Mouse (Mus musculus) T-cell, adult 2 months (primary cell): Measurements from ENCODE around the gene Lbh.

Source experiments
- DNase-seq: peaks from one replicate; pipeline ENCODE4 v3.0.0; 2022; ENCODE audit warnings: low spot score

Lbh gene

DNA sequence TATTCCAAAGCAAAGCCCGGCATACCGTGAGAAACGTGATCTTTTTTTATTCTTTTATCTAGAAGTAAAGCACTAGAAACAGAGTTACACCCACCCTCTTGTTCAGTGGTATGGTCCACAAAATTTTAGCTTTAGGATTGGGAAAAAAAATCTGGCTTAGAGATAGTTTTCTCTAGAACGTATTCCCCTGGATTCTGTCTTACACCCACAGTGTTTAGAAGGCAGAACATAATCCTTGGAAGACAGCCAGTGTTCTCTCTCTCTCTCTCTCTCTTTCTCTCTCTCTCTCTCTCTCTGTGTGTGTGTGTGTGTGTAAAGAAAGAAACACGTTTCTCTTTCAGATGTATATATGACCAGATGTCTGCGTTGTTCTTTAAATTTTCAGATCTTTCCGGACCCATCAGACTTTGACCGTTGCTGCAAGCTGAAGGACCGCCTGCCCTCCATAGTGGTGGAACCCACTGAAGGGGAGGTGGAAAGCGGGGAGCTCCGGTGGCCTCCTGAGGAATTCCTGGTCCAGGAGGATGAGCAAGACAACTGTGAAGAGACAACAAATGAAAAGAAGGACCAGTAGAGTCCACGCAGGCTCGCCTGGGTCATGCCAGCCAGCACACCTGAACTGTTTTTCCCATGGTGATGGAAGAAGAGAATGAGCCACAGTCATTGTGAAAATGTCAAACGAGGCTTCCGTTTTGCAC lies 20.9 kb downstream of the Lbh start:
- DNase-seq = no peak

DNA sequence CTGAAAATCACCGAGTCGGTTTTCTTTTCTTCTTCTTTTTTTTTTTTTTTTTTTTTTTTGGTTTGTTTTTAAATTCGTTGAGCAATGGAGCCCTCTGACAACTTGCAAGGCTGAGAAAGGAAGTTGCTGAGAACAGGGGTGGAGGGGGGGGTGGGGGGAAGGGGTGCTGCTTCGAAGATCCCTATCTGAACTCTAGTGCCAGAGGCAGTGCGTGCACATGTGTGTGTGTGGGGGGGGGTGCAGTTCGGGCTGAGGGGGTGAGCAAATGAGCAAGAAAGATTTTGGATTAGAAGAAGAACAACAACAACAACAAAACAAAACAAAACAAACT lies 21.4 kb downstream of the Lbh start:
- peak; percentile 56 for DNase-seq

- DNase-seq = no peak
Measured at GRCm38 (mm10) chr17:72944368-72944767, 26.3 kb downstream of the Lbh start.

DNA sequence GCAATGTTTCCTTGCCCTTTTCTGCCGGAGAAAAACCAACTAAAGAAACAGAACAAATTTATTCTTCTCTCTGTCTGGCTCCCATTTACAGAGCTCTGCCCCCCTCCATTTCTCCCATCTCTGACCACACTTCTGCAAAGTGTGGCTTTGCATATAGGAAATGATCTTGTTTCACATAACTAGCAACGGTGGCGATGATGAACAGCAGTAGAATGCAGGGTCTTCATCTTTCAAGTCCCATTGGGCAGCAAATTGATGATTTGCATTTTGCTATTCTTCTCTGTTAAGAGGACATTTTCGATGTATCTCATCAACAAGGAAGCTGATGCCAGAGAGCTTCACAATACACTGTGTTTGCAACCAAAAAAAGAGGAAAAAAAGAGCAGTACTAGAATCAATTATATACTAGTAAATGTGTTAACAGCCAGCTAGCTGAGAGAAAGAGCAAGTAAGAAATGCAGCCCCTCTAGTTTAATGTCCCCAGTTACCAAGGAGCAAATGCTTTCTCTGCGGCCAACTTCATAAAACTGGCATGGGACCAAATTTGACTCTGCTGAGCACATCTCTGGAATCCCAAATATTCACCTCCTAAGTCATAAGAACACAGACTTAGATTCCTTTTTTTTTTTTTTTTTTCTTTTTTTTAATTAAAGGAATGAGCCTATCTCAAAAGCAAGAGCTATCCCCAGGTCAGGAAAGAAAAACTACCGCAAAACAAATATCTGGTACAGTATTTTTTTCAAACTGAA lies 29.2 kb downstream of the Lbh start:
- DNase-seq = no peak

DNA sequence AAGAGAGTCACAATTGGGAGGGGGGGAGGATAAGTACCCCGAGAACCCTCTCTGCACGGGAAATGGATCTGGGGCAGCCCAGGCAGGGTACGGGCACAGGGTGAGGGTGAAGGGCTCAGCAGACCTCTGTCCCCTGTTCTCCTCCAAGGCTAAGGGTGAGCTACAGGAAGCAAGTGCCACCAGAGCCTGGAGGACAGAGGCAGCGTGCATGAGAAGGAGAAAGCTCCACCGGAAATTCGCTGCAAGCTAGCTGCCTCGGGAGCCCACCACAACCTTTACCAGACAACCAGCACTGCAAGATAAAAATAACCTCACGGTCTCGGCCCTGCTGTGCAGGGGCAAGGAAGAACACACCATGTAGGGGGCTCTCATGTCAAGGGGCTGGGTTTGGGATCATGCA lies 30.0 kb downstream of the Lbh start:
- DNase-seq = peak; percentile 77

DNA sequence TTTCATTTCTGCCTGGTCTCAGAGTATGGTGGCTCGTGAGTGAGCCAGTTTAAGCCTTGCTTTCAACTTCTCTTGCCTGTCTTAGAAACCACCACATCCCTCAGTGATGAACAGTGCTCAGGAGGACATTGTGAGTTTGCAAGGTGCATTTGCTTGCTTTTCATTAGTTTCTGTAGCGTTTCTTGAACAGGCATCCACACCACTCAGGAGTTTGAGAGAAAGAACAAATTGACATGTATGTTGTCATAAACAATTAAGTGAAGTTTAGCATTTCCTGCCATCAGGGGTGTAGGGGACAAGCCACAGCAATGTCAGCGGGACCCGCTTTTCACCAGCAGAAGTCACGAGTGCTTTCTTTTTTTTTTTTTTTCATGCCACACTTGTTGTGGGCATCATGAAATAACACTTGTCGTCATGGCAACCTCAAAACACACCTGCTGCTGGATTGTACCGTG lies 31.2 kb downstream of the Lbh start:
- peak; percentile 87 for DNase-seq

DNA sequence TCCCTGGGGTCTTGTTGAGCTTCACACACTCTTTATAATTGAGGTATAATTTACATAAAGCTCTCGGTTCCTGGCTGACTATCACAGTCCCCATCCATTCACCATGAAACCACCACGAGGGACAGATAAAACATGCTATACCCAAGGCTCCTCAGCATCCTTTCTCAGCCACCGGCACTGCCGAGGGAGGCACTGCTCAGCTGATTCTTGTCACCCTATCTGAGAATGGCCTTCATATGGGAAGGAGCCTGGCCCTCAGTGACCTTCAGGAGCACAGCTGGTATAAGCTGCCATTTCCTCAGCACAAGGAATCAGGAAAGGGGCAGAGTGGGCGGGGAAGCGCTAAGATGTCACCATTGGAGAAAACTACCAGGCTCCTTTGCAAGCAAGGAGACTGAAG lies 33.2 kb downstream of the Lbh start:
- no peak for DNase-seq

- no peak for DNase-seq
Measured at GRCm38 (mm10) chr17:72953811-72954685, 35.9 kb downstream of the Lbh start.

- no peak for DNase-seq
Measured at GRCm38 (mm10) chr17:72955534-72955933, 37.4 kb downstream of the Lbh start.

DNA sequence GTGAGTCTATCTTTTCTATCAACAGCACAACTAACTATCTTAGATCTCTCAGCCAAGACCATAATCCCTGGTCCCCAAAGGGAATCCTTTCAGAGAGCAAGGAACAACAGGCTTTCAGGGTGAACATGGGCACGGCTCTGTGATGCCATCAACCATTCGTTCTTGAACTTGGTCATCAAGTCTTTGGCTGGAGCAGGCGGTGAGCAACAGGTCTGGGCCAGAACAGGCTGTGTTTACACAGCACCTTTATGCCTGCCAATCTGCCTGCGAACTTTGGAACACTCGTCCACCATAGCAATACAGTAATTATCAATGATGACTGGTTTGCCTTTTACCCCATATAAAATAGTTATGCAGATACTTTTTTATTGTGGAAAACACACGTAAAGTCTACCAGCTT lies 38.9 kb downstream of the Lbh start:
- no peak for DNase-seq

DNA sequence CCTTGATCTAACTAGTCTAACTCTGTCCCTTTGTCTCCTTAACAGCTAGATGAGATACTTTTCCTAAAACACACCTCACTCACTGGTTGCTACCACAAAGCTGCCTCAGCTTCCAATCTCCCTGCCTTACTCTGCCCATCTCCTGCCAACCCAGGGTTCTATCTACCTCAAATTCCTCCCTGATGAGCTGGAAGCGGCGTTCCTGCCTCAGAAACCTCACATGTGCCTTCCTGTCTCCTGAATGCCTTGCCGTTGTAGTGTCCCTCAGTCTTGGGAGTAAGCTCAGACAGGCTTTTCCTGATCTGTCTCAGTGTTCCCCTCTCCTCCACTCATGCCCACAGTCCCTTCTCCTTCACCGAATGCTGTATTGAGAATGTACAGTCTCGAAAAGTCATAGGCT lies 40.8 kb downstream of the Lbh start:
- no peak for DNase-seq

GRCm38 (mm10) chr17:72959497-72960039 lies 41.5 kb downstream of the Lbh start:
- no peak for DNase-seq

GRCm38 (mm10) chr17:72960243-72960642 lies 42.1 kb downstream of the Lbh start:
- DNase-seq = no peak

GRCm38 (mm10) chr17:72960873-72961272 lies 42.8 kb downstream of the Lbh start:
- no peak for DNase-seq

- DNase-seq = no peak
Measured at GRCm38 (mm10) chr17:72961953-72962630, 44.0 kb downstream of the Lbh start.

- no peak for DNase-seq
Measured at GRCm38 (mm10) chr17:72965687-72966086, 47.6 kb downstream of the Lbh start.

GRCm38 (mm10) chr17:72966091-72966531 lies 48.0 kb downstream of the Lbh start:
- DNase-seq = peak; percentile 29

DNA sequence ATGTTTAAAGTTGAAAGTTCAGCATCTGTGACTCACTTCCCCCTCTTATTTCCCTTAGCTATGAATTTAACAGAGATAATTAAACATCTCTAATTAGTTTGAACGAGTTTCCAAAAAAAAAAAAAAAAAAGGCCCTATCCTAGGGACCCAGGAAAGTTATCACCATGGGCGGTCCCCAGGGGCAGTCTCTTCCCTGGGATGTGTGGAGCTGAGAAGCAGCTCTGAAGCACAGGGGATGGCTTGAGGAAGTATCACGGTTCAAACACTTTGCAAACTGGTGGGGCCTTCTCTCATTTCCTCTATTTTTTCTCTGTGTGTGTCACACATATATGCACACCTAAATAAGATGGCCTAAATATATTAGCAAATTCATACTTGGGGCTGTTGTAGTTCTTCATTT lies 48.8 kb downstream of the Lbh start:
- DNase-seq = no peak

DNA sequence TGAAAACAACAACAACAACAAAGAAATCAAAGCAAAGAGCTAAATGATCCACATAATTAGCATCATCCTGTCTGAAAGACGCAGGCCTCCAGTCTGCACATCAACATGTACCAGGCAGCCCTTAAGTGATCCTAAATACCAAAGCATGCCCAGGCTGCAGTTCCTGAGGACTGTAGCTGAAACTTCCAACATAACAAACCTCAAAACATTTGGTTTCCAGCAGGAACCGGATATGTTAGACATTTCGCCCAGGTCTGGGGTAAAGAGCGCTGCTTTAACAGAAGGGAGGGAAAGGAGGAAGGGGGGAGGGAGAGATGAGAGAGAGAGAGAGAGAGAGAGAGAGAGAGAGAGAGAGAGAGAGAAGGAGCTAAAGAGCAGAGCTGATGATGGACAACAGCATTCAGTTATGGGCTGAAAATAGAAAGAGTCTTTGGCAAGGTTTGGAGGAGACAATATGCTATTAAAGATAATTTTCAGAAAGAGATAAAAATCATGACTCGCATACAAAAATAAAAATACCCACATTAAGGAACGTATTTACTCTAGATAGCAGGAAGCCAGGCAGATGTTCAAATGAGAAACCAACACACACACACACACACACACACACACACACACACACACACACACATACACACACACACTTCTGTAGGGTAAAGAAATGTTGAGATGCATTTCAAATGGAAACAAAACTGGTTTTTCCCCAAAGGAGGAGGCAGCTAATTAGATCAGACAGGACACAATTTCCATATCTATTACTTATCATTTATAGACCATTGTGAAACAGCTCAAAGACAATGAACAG lies 49.5 kb downstream of the Lbh start:
- no peak for DNase-seq

- DNase-seq = no peak
Measured at GRCm38 (mm10) chr17:72968666-72969065, 50.6 kb downstream of the Lbh start.

- no peak for DNase-seq
Measured at GRCm38 (mm10) chr17:72970631-72971161, 52.6 kb downstream of the Lbh start.
